Mouse (Mus musculus): ENCODE measurements around the gene Nap1l1. TPM values are rescaled to one million over a fixed set of nuclear protein-coding genes. Genes with fewer than 3 reads are reported as not detected.

Nap1l1 gene
- total RNA-seq, 4 experiments from 2014 or later = 154 to 164 (median 156) TPM

Other genes with a start within 250 kb of the Nap1l1 start
- gene Bbs10, start 174.5 kb upstream of the Nap1l1 start, total RNA-seq (2022) = 1 to 10 TPM; 5.2 to 6.0 (median 5.7) TPM
- 10 to 100 TPM; 18.7 to 22.0 (median 20.2) TPM for gene Phlda1, start 33.1 kb downstream of the Nap1l1 start, total RNA-seq (2022)

All from layer of hippocampus, adult 8-10 months (tissue).